Mouse (Mus musculus) right cerebral cortex, postnatal 10 days (tissue): Measurements from ENCODE around the gene Igf2r.
"Not testable (repeated sequence)": the region's sequence is repeated elsewhere in the genome, so short reads cannot be mapped to it uniquely, and the experiment has no call there.

Experiments used
- DNase-seq, 2 experiments: peaks; one replicate each; pipeline ENCODE4 v3.0.0; 2021; ENCODE audit warnings: low spot score in 2 of 2

Gene Igf2r

GRCm38 (mm10) chr17:12674980-12675379 is 94.5 kb downstream of the Igf2r start:
- not testable (repeated sequence) for DNase-seq

DNA sequence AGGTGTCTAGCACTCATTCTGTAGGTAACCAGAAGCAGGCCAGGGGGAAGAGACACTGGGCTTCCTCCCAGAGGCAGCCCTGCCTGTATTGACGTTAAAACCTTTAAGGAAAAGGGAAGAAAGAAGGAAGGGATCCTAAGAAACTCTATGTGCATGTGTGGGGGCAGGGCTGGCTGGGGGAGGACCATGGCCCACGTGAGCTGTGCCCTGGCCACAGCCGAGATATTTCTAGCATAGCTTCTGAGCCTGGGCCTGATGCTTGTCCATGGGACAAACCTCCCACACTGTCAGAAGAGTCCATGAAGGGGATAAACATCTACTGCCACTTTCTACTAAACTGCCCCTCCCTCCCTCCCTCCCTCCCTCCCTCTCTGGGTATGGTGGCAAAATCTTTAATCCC is 95.6 kb downstream of the Igf2r start:
- no peak for DNase-seq

DNA sequence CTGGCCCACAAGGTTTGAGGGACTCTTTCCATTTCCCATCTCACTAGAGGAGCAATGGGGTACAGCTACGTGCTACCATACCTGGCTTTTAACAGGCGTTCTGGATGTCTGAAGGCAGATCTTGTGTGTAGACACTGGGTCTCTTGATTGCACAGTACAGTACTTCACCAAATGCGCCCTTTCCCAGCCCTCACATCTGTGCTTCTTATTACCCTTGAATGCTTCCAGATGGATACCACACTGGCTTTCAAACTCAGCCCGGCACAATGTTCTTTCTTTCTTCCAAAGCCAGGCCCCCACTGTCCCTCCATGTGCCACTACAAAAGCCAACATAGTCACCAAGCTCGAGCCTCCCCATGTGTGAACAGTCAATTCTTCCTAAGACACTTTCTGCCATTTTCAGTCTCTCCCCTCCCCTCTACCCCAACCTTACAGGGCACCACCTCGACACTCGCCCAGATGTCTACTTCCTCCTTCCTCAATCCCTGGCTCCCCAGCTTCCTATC is 97.1 kb downstream of the Igf2r start:
- DNase-seq: no peak

DNA sequence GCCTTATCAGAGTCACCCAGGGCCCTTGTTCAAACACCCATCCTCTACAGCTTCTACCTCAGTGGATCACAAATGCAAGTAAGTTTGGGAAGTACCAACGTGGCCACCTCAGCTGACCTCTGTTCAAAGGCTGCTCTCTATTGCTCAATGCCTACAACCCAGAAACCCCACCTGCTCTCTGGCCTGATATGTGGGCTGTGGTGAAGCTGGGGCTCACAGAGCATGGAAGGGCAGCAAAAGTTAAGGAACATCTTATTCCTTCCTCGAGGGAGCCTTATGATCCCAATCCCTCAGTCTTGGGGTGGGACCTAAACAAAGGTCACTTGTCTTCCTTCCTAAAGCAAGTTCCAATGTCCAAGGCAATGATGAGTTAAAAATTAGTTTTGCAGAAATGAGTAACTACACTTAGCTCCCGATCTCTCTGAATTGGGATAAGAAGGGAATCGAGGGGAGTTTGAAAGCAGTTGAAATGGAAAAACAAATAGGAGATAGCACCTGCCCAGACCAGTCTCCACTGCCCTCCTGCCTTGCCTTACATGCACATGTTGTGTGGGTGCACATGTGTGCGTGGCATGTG is 98.3 kb downstream of the Igf2r start:
- DNase-seq: no peak

DNA sequence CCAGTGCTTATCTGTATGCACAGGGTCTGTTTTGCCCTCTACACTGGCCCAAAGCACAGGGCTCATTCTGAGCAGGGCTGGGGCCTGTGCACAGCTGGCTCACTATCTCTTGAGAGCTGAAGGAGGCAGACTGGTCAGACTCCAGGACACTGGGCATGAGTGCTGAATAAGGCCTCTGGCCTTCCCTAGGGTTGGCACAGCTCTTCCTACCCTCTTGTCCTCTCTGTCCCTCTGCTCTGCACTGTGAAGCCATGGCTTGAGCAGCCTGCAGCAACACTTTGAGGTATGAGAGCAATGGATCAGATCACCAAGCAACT is 100.1 kb downstream of the Igf2r start:
- DNase-seq: no peak

DNA sequence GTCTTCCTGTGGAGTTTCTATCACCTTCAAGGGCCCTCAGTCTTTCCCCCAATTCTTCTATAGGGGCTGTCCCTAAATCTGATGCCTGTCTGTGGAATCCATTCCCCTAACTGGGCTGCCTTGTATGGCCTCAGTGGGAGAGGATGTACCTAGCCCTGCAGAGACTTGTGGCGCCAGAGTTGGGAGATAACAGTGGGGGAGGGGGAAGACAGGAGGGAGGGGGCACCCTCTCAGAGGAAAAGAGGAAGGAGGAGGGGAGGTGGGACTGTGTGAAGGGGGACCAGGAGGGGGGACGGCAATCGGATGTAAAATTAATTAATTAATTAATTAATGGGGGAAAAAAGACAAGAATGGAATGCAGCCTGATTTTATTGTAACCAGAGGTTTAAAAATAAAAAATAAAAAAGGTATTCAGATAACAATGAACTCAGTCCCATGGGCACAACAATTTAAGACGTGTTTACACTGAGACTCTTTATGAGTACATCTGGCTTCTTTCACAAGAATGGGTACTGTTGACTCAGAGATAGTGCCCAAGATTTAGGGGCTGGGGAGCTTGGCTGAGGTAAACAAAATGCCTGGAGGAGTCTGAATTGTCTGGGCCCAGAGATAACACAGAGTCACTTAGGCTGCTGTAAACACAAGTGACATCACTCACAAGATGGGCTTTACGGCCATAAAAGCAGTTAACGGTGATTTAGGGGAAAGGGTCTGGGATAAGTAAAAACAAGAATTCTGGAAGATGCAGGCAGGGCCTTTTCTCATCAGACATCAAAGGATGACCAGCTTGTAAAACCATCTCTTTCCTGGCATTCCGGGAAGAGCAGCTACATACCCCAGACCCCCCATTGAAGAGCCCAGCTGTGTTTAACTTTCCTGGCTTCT is 100.7 kb downstream of the Igf2r start:
- DNase-seq: no peak

DNA sequence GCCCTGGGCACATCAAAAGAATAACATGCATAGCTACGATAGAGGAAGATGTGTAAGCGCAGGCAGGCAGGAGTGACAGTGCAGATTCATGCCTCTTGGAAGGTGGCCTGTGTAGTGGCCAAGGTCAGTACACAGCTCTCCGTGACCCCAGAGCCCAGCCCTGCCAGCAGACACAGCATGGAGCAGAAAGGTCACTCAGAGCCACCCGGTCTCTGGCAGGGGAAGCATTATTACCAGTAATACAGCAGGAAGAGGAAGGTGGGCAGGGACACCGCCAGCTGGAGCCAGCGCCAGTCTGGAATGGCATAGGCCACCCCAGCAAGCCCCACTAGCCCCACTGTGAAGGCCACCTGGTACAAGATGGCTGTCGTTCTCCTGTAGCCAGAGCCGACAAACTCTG is 105.3 kb downstream of the Igf2r start:
- no peak for DNase-seq

- DNase-seq: no peak
These were observed 108.7 kb downstream of the Igf2r start for GRCm38 (mm10) chr17:12660572-12661260.

DNA sequence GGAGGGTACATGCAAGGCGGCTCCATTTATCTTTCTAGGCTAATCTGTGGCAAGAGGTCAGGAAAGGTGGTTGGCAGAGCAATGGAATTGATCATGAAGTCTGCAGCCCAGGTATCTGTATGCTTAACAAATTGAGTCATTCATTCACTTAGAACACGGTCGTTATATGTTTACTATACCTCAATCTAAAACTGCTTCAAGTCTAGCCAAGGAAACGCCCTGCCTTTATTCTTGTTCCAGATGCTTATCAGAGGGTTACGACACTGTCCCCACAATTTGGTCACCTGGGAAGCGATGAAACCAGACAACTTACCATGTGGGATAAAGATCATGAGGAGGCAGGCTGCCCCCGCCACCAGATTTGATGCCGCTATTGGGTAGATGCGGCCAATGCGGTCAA is 110.2 kb downstream of the Igf2r start:
- DNase-seq: no peak

- DNase-seq: no peak
These were observed 110.7 kb downstream of the Igf2r start for GRCm38 (mm10) chr17:12658784-12659183.

DNA sequence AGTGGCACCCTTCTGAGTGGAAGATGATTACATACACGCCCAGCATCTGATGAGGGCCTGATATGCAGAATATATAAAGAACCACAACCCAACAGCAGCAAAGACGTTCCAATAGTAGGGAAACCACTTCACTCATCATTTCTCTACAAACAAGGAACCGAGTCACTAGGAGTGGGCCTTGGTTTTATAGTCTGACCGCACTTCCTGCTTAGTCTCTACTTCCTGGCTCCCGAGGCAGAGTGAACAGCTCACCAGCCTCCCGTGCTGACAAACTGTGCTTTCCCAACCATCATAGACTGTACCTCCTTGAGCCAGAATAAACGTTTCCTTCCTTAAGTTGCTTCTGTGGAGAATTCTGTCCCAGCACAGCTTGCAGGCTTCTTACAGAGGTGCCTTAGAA is 113.6 kb downstream of the Igf2r start:
- no peak for DNase-seq

DNA sequence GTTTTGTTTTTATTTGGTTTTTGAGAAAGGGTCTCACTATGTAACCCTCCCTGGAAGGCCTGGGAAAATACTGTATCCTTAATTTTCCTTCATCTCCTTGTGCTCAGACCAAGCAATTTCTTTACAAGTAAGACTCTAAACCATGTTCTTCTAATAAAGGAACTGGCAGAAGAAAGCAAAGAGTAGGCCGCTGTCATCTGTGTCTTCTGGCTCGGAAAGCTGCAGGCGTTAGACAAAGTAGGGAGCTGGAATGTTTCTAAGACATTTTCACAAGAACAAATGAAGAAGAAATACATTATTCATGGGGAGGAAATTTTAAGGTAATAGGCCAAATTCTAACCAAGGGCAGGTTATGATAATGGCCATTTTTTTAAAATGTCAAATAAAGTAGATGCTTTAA is 115.4 kb downstream of the Igf2r start:
- peak; percentile 56 to 68 for DNase-seq

GRCm38 (mm10) chr17:12652604-12653003 is 116.9 kb downstream of the Igf2r start:
- peak in 1 of 2 experiments; percentile 43 for DNase-seq

- no peak for DNase-seq
These were observed 124.0 kb downstream of the Igf2r start for GRCm38 (mm10) chr17:12645461-12645860.

GRCm38 (mm10) chr17:12641087-12641486 is 128.4 kb downstream of the Igf2r start:
- no peak for DNase-seq

GRCm38 (mm10) chr17:12639585-12639984 is 129.9 kb downstream of the Igf2r start:
- DNase-seq: no peak

GRCm38 (mm10) chr17:12634814-12635213 is 134.7 kb downstream of the Igf2r start:
- DNase-seq: no peak
